In the genomic region with DNA sequence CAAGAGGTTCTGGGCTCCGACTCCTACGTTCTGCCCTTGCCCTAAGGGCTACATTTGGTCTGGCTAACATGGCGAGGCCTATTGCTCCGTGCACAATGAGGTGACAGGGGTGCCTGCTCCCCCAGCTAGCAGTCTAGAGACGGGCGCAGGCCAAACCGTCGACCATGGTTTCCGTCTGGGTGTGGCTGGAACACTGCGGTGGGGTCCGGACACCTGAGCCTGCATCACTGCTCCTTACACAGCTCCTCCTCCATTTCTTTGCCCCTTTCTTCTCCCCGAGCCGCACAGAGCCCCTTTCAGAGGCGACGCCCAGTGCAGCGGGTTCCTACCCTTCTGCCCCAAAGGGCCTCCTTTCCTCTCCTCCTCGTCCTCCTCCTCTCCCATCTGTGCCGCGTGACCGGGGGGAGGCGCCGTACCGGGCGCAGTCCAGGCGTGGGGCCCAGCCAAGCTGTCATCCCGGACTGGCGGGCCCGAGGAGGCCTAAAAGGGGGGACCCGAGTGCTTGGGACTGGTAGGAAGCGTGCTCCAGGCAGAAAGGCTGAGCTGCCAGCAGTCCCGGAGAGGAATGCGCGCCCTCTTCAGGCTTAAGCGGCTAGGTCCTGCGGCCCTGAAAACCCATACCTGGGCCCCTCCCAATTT, we compare ENCODE assay signal across 7 mouse cellular contexts. TPM values are rescaled to one million over a fixed set of nuclear protein-coding genes. Genes with fewer than 3 reads are reported as not detected.
A peak's percentile ranks its signal among the peaks of the same experiment; 100 is the strongest.
DNase-seq lines count a peak whose midpoint lies in the region; ATAC-seq and TF ChIP-seq lines count a peak whose summit lies in the region.

No protein-coding gene starts in this region.

- H3K9me3 ChIP-seq in hindbrain, embryonic 11.5 days (ENCODE audit: control insufficient read depth, low read length): no peaks in the 10 kb centered on the region
- no peaks in the 10 kb centered on the region for H3K9me3 ChIP-seq in limb, embryonic 13.5 days
- H3K9me3 ChIP-seq in midbrain, embryonic 13.5 days: no peaks in the 10 kb centered on the region

- no peak overlapping the region for H3K27ac ChIP-seq in cerebellum, adult 2 months (ENCODE audit: insufficient read depth, low read length)
- no peak overlapping the region for H3K27ac ChIP-seq in hindbrain, embryonic 11.5 days (ENCODE audit: low read depth, low read length)
- H3K27ac ChIP-seq in limb, embryonic 13.5 days: peak overlapping the region; percentile 61; the same call in 1 of the 2 replicates
- H3K27ac ChIP-seq in midbrain, embryonic 13.5 days: no peak overlapping the region

- no peaks in the 10 kb centered on the region for H3K36me3 ChIP-seq in hindbrain, embryonic 11.5 days (ENCODE audit: control insufficient read depth, insufficient read depth, low read length)
- H3K36me3 ChIP-seq in limb, embryonic 13.5 days: no peaks in the 10 kb centered on the region
- H3K36me3 ChIP-seq in midbrain, embryonic 13.5 days: no peaks in the 10 kb centered on the region

- peak overlapping the region; percentile 67 for H3K4me2 ChIP-seq in hindbrain, embryonic 11.5 days (replicated peaks; ENCODE audit: low read depth, low read length)
- peak overlapping the region; percentile 88 for H3K4me2 ChIP-seq in limb, embryonic 13.5 days (replicated peaks)
- H3K4me2 ChIP-seq in midbrain, embryonic 13.5 days (replicated peaks): peak overlapping the region; percentile 68

- H3K4me1 ChIP-seq in cerebellum, adult 2 months (ENCODE audit: control insufficient read depth, insufficient read depth, low read length): peaks cover 2% of the 10 kb centered on the region; the same call in 1 of the 2 replicates
- H3K4me1 ChIP-seq in hindbrain, embryonic 11.5 days (replicated peaks; ENCODE audit: control insufficient read depth, insufficient read depth, low read length): peaks cover 6% of the 10 kb centered on the region; the same call in 1 of the 2 replicates
- peaks cover 20% of the 10 kb centered on the region for H3K4me1 ChIP-seq in limb, embryonic 13.5 days
- H3K4me1 ChIP-seq in midbrain, embryonic 13.5 days (replicated peaks): peaks cover 22% of the 10 kb centered on the region

- TF ChIP-seq CTCF in cerebellum, adult 2 months (IDR thresholded peaks at IDR 0.05; ENCODE audit: borderline replicate concordance, insufficient read depth, low read depth, low read length): peak; percentile 56; the same call in 1 of the 2 replicates

- ATAC-seq in hindbrain, embryonic 11.5 days (ENCODE audit: low FRiP score): peak; percentile 26
- peak; percentile 37 for ATAC-seq in limb, embryonic 13.5 days (ENCODE audit: low FRiP score, low read depth)
- peak; percentile 50 for ATAC-seq in midbrain, embryonic 13.5 days

- 1% methylated on average over 35 of the region's 35 CpGs for WGBS in cerebellum, adult 2 months
- under 1% methylated on average over 35 of the region's 35 CpGs for WGBS in hindbrain, embryonic 11.5 days
- WGBS in limb, embryonic 13.5 days: 1% methylated on average over 29 of the region's 35 CpGs
- WGBS in midbrain, embryonic 13.5 days: under 1% methylated on average over 35 of the region's 35 CpGs

- no peaks in the 10 kb centered on the region for H3K27me3 ChIP-seq in cerebellum, adult 2 months (ENCODE audit: control insufficient read depth, insufficient read depth, low read length)
- H3K27me3 ChIP-seq in hindbrain, embryonic 11.5 days (ENCODE audit: control insufficient read depth, insufficient read depth, low read length): peaks cover 4% of the 10 kb centered on the region; the same call in 1 of the 2 replicates
- no peaks in the 10 kb centered on the region for H3K27me3 ChIP-seq in limb, embryonic 13.5 days
- peaks cover 26% of the 10 kb centered on the region for H3K27me3 ChIP-seq in midbrain, embryonic 13.5 days

- H3K4me3 ChIP-seq in cerebellum, adult 2 months (replicated peaks; ENCODE audit: insufficient read depth, low read depth, low read length): peak overlapping the region; percentile 53
- H3K4me3 ChIP-seq in hindbrain, embryonic 11.5 days (ENCODE audit: low read depth, low read length): peak overlapping the region; percentile 35
- H3K4me3 ChIP-seq in limb, embryonic 13.5 days: peak overlapping the region; percentile 51
- peak overlapping the region; percentile 43 for H3K4me3 ChIP-seq in midbrain, embryonic 13.5 days (replicated peaks)

- H3K9ac ChIP-seq in hindbrain, embryonic 11.5 days (ENCODE audit: low read depth, low read length): no peak overlapping the region
- peak overlapping the region; percentile 53 for H3K9ac ChIP-seq in limb, embryonic 13.5 days
- H3K9ac ChIP-seq in midbrain, embryonic 13.5 days (replicated peaks): peak overlapping the region; percentile 44; the same call in 1 of the 2 replicates

- DNase-seq in T-cell, adult 2 months (ENCODE audit: low spot score): peak; percentile 66
- DNase-seq in cerebellum, adult 2 months: peak; percentile 72 to 73
- DNase-seq in forelimb bud, embryonic 11.5 days (ENCODE audit: low read depth, low spot score): peak; percentile 57
- peak; percentile 52 for DNase-seq in hindbrain, embryonic 11.5 days (ENCODE audit: low spot score)
- peak; percentile 25 to 56 for DNase-seq in spleen, postnatal 14 days (ENCODE audit: low spot score in 2 of 2)

- no peak for TF ChIP-seq POLR2A in cerebellum, adult 2 months (IDR thresholded peaks at IDR 0.05; ENCODE audit: borderline replicate concordance, insufficient read depth, low read length)

RNA-seq across cellular contexts. Expression of gene Ccne1, which starts 21.6 kb away (rescaled TPM):
- 19.6 and 20.3 TPM in 2 replicates for polyA plus RNA-seq in cerebellum, adult 2 months (2012; rRNA removed)
- 56.6 and 60.5 TPM in 2 replicates for polyA plus RNA-seq in hindbrain, embryonic 11.5 days (2014; fragmentation: Nextera tagmentation; extraction: Ambion mirVana)
- polyA plus RNA-seq in limb, embryonic 13.5 days (2015; fragmentation: Nextera tagmentation; extraction: Ambion mirVana): 76.3 and 77.5 TPM in 2 replicates
- polyA plus RNA-seq in midbrain, embryonic 13.5 days (2015; fragmentation: Nextera tagmentation; extraction: Ambion mirVana): 15.7 and 17.6 TPM in 2 replicates
